Mouse (Mus musculus) small intestine, adult 2 months (tissue): ENCODE measurements around the gene Sec24c.

Source experiments
- CTCF ChIP-seq: fragments of 200-500 bp; IDR thresholded peaks from 2 replicates; pipeline ENCODE4 v1.5.1; 2012; ENCODE audit warnings: low read depth, mild to moderate bottlenecking, control low read depth, inconsistent platforms, low read length, moderate library complexity, mixed read lengths; ENCODE audit not compliant: insufficient replicate concordance, insufficient read length; ENCODE audit errors: extremely low read depth
- POLR2A ChIP-seq: fragments of 200-500 bp; IDR thresholded peaks from 2 replicates; pipeline ENCODE4 v1.6.1; 2012; ENCODE audit warnings: low read depth, mild to moderate bottlenecking, control low read depth, inconsistent platforms, low read length, moderate library complexity

- TF ChIP-seq POLR2A (no peak), CTCF (no peak)
Observed at GRCm38 (mm10) chr14:20656361-20656760, 17.7 kb upstream of the Sec24c start, which contains the start of gene Myoz1.
